Mouse (Mus musculus): ENCODE measurements around the gene A930004D18Rik. TPM values are rescaled to one million over a fixed set of nuclear protein-coding genes. Genes with fewer than 3 reads are reported as not detected.

Gene A930004D18Rik
- not detected in 2 replicates for polyA plus RNA-seq (2012)

DNA sequence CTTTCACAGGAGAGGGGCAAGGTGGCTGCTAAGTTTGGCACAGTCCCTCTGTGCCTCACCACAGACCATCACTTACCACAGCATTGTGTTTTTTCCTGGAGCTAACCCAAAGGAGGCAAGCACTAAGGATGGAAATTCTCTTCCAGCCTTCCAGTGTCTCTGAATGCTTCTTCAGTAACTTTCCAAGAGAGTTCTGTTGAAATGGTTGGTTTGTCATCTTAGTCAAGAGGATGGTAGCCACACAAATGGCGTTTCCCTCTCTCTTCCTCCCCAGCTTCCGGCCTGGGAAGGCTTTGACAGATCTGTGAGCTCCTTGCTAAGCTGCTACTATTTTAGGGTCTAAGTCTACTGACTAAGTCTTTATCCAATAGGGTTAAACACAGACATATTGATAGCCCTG is at the start of gene A930004D18Rik:
Gene A930004D18Rik (minus strand): TSS at position 247 of the 400 bp plus-strand sequence.
- Histone ChIP-seq H3K36me3 (ENCODE audit: control insufficient read depth) (no peaks in the 10 kb centered on the region), H3K4me1 (ENCODE audit: control insufficient read depth) (no peaks in the 10 kb centered on the region), H3K9me3 (ENCODE audit: control insufficient read depth, low read length) (no peaks in the 10 kb centered on the region), H3K27me3 (ENCODE audit: control insufficient read depth) (peaks cover 98% of the 10 kb centered on the region), H3K4me3 (replicated peaks) (no peak within 1 kb of the TSS)
- no peak for TF ChIP-seq TAL1 (IDR thresholded peaks at IDR 0.05; ENCODE audit: low read length)
- TF ChIP-seq GATA1 (IDR thresholded peaks at IDR 0.05; ENCODE audit: low read length), result no peak

DNA sequence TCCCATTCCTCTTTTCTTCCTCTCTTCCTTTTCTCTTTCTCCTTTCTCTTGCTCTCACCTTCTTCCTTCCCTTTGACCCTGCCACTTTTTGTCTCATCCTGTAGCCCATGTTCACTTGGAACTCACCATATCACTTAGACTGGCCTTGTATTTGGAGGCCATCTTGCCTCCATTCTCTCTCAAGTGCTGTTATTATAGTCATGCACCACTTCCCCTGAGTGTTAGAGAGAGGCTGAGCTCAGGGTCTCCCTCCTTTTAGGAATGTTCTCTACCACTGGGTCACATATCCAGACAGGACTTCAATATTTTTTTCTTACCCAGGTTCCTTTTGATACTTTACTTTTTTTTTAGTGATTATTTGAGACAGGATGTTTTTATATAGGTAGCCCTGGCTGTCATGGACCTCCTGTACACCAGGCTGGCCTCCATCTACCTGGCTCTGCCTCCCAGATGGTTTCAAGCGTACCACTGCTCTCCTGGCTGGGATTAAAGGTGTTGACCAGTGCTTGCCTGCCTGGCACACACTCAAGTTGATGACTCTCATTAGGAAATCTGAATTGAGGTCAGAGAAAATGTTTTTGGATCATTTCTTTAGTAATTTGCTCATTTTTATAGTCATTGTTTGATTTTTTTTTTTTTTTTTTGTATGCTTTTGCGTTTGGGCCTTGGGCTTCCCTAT is 42.8 kb upstream of the A930004D18Rik start:
- H3K4me1 ChIP-seq (ENCODE audit: control insufficient read depth), result no peaks in the 10 kb centered on the region
- H3K9me3 ChIP-seq (ENCODE audit: control insufficient read depth, low read length), result no peaks in the 10 kb centered on the region
- no peak for TF ChIP-seq GATA1 (IDR thresholded peaks at IDR 0.05; ENCODE audit: low read length)
- no peaks in the 10 kb centered on the region for H3K27me3 ChIP-seq (ENCODE audit: control insufficient read depth)
- peaks cover 88% of the 10 kb centered on the region for H3K36me3 ChIP-seq (ENCODE audit: control insufficient read depth)
- no peak overlapping the region for H3K4me3 ChIP-seq (replicated peaks)

DNA sequence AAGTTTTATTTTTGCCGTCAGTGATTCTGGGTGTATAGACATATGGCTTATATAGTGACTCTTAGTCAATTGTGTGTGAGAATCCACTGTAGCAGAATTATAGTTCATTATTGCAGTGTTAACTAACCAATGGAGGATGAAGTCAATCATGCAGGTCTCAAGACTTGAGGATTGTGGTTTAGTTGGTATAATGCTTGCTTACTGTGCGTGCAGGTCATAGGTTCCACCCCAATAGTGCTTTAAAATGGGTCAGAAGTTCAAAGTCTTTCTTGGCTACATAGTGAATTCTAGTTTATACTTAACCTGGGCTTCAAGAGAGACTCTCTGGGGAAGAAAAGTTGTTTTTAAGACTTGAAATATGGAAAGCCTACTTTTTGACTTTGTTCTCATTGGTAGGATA is 34.4 kb upstream of the A930004D18Rik start:
- Histone ChIP-seq H3K9me3 (ENCODE audit: control insufficient read depth, low read length) (no peaks in the 10 kb centered on the region), H3K27me3 (ENCODE audit: control insufficient read depth) (no peaks in the 10 kb centered on the region), H3K4me3 (replicated peaks) (no peak overlapping the region), H3K36me3 (ENCODE audit: control insufficient read depth) (peaks cover 82% of the 10 kb centered on the region), H3K4me1 (ENCODE audit: control insufficient read depth) (peaks cover 12% of the 10 kb centered on the region)
- TF ChIP-seq TAL1 (IDR thresholded peaks at IDR 0.05; ENCODE audit: low read length) (no peak), GATA1 (IDR thresholded peaks at IDR 0.05; ENCODE audit: low read length) (no peak)

DNA sequence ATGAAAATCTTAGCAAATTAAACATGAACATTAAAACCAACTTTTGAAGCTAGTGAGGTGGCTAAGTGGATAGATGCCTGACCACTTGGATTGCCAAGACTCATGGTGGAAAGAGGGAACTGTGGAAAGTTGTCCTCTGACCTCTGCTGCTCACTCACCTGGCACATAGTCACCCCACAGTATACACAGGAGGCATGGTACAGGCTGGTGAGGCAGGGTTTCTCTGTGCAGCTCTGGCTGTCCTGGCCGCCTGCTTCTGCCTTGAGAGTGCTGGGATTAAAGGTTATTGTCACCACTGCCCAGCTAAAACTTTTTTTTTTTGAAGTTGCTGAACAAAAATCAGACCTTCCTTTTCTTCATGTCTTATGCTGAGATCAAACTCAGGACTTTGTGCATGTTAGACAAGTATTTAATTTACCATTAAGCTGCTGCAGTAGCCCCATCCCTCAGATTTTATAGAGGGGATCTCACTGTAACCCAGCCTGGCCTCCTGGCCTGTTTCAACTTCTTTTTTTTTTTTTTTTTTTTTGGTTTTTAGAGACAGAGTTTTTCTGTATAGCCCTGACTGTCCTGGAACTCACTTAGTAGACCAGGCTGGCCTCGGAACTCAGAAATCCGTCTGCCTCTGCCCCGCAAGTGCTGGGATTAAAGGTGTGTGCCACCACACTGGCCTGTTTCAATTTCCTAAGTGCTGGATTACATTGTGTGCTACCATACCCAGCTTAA is 30.7 kb upstream of the A930004D18Rik start:
- Histone ChIP-seq H3K36me3 (ENCODE audit: control insufficient read depth) (peaks cover 63% of the 10 kb centered on the region), H3K27me3 (ENCODE audit: control insufficient read depth) (no peaks in the 10 kb centered on the region), H3K4me1 (ENCODE audit: control insufficient read depth) (peaks cover 34% of the 10 kb centered on the region), H3K9me3 (ENCODE audit: control insufficient read depth, low read length) (no peaks in the 10 kb centered on the region), H3K4me3 (replicated peaks) (no peak overlapping the region)
- TF ChIP-seq GATA1 (IDR thresholded peaks at IDR 0.05; ENCODE audit: low read length) (no peak), TAL1 (IDR thresholded peaks at IDR 0.05; ENCODE audit: low read length) (no peak)

DNA sequence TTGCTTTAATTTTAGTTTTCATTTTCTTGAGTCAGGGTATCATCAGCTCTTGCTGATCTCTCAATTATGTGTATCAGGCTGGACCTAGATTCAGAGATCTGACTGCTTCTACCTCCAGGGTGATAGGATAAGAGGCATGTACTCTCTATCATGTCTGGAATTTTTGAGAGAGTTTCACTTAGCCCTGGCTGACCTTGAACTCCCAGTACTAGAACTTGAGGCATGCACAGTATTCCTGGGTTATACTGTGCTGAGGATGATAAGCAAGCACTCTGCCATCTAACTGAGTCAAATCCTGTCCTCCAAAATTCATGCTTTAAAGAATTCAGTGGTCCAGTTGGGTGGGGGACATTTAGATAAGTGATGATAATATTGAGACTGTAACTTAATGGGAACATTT is 28.9 kb upstream of the A930004D18Rik start:
- peaks cover 45% of the 10 kb centered on the region for H3K36me3 ChIP-seq (ENCODE audit: control insufficient read depth)
- TF ChIP-seq GATA1 (IDR thresholded peaks at IDR 0.05; ENCODE audit: low read length) (no peak), TAL1 (IDR thresholded peaks at IDR 0.05; ENCODE audit: low read length) (no peak)
- no peaks in the 10 kb centered on the region for H3K9me3 ChIP-seq (ENCODE audit: control insufficient read depth, low read length)
- H3K27me3 ChIP-seq (ENCODE audit: control insufficient read depth), result no peaks in the 10 kb centered on the region
- H3K4me1 ChIP-seq (ENCODE audit: control insufficient read depth), result peaks cover 41% of the 10 kb centered on the region
- peak overlapping the region; percentile 100 for H3K4me3 ChIP-seq (replicated peaks)

DNA sequence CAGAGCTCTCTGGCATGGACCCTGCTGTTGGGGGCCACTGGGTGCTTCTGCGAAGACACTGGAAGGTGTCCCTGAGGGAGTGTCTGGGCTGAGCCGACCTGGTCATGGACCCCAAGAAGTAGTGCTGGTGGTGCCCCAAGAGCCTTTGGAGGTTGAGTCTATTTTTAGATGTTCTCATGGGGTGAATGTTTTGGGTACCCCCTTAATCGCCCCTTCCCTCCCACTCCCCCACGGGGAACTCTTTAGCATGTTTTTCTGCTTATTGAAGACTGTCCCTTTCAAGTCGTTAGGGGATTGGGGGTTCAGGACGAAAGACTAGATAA is 28.1 kb upstream of the A930004D18Rik start:
- no peaks in the 10 kb centered on the region for H3K27me3 ChIP-seq (ENCODE audit: control insufficient read depth)
- peaks cover 39% of the 10 kb centered on the region for H3K36me3 ChIP-seq (ENCODE audit: control insufficient read depth)
- TF ChIP-seq GATA1 (IDR thresholded peaks at IDR 0.05; ENCODE audit: low read length) (no peak), TAL1 (IDR thresholded peaks at IDR 0.05; ENCODE audit: low read length) (no peak)
- peaks cover 41% of the 10 kb centered on the region for H3K4me1 ChIP-seq (ENCODE audit: control insufficient read depth)
- peak overlapping the region; percentile 100 for H3K4me3 ChIP-seq (replicated peaks)
- no peaks in the 10 kb centered on the region for H3K9me3 ChIP-seq (ENCODE audit: control insufficient read depth, low read length)

DNA sequence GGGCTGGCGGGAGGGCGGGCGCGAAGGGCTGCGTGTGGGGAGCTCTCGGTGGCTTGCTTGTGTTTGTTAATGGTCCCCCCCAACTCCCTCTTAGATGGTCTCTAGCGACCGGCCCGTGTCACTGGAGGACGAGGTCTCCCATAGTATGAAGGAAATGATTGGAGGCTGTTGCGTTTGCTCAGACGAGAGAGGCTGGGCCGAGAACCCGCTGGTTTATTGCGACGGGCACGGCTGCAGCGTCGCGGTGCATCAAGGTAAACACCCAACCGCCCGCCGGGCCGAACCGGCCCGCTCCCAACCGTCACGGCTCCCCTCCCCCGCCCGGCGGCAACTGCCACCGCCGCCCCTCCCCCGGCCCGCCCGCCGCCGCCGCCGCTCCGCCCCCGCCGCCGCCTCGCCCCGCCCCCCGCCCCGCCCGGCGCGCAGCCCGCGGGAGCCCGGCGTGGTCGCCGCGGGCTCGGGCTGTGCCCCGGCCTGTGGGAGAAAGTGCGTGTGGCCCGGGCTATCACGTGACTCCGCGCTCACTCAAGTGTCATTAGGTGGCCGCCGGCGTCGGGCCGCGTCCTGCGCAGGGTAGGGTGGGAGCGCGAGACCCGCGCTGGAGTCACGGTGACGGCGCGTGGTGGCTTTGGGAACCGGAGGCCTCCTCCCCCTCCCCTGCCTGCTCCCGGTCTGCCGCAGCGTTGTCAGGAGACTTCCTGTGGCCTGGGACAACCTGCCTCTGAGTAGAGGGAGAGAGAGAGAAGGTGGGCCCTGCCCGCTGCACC is 27.6 kb upstream of the A930004D18Rik start:
- TF ChIP-seq GATA1 (IDR thresholded peaks at IDR 0.05; ENCODE audit: low read length), result no peak
- no peak for TF ChIP-seq TAL1 (IDR thresholded peaks at IDR 0.05; ENCODE audit: low read length)
- H3K4me1 ChIP-seq (ENCODE audit: control insufficient read depth), result peaks cover 43% of the 10 kb centered on the region
- no peaks in the 10 kb centered on the region for H3K9me3 ChIP-seq (ENCODE audit: control insufficient read depth, low read length)
- H3K4me3 ChIP-seq (replicated peaks), result peak overlapping the region; percentile 100
- H3K36me3 ChIP-seq (ENCODE audit: control insufficient read depth), result peaks cover 38% of the 10 kb centered on the region
- no peaks in the 10 kb centered on the region for H3K27me3 ChIP-seq (ENCODE audit: control insufficient read depth)

DNA sequence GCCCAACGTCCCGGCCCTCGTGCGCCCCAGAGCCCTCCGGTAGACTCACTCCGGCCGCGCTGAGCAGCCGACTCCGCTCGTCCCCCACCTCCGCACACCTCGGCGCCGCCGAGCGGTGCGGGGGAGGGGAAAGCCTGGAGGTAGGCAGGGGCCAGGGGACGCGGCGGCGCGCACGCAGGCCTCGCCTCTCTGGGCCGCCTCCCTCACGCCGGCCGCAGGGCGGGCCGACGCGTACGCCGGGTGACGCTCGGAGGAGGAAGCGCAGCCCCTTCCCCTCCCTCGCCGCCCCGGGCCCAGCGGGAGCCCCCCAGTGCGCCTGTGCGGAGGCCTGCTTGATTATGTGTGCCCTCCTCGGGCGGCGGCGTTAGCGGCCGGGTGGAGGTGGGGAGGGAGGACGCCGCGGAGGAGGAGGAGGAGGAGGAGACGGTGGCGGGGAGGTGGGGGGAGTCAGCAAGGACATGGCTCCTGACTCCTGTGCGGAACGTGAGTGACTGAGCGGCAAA is 26.9 kb upstream of the A930004D18Rik start:
- H3K9me3 ChIP-seq (ENCODE audit: control insufficient read depth, low read length), result no peaks in the 10 kb centered on the region
- H3K4me1 ChIP-seq (ENCODE audit: control insufficient read depth), result peaks cover 43% of the 10 kb centered on the region
- TF ChIP-seq TAL1 (IDR thresholded peaks at IDR 0.05; ENCODE audit: low read length) (no peak), GATA1 (IDR thresholded peaks at IDR 0.05; ENCODE audit: low read length) (no peak)
- H3K4me3 ChIP-seq (replicated peaks), result peak overlapping the region; percentile 100
- peaks cover 34% of the 10 kb centered on the region for H3K36me3 ChIP-seq (ENCODE audit: control insufficient read depth)
- H3K27me3 ChIP-seq (ENCODE audit: control insufficient read depth), result no peaks in the 10 kb centered on the region

DNA sequence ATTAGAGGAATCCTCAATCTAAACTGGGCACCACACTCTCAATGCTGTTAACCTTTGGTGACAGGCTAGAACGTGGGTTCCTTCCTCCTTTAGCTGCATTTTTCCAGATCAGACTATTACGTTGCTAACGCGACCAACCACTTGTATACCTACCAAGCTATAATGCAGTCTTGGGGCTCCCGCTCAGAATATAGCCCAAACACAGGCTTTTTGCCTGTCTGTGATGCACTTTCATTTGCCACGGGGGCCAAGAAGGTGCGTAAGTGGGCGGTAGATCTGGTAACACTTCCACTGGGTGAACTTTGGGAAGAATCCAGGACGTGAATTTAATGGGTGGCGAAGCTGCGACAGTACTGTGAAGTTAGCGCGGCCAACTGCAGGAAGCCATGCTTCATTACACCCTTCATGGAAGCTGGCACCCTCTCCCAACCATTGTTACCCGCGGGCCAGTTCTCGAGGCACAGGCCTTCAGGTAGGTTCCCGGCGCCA is 26.3 kb upstream of the A930004D18Rik start:
- Histone ChIP-seq H3K4me3 (replicated peaks) (peak overlapping the region; percentile 100), H3K4me1 (ENCODE audit: control insufficient read depth) (peaks cover 49% of the 10 kb centered on the region), H3K9me3 (ENCODE audit: control insufficient read depth, low read length) (no peaks in the 10 kb centered on the region), H3K27me3 (ENCODE audit: control insufficient read depth) (no peaks in the 10 kb centered on the region), H3K36me3 (ENCODE audit: control insufficient read depth) (peaks cover 31% of the 10 kb centered on the region)
- TF ChIP-seq TAL1 (IDR thresholded peaks at IDR 0.05; ENCODE audit: low read length) (no peak), GATA1 (IDR thresholded peaks at IDR 0.05; ENCODE audit: low read length) (no peak)

Data from erythroblast, embryonic 14.5 days (primary cell).